Comparison of ENCODE assay signal across 8 mouse cellular contexts in the genomic region with DNA sequence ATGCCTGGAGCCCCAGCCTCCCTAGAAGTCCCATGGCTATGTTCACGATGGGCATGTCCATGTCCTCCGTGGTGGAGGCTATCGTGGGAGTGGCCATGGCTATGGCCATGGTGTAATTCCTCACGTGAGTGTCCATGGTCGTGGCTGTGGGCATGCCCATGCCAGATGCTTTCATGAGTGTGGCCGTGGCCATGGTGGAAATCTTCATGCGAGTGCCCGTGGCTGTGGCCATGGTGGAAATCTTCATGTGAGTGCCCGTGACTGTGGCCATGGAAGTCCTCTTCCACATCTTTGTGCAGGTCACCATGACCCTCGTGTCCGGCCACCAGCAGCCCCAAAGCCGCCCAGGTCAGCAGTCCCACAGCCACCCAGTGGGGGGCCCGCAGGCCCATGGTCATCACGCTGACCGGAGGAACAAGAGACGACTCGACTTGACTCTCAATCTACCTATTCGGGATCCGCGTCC. TPM values are rescaled to one million over a fixed set of nuclear protein-coding genes. Genes with fewer than 3 reads are reported as not detected.
DNase-seq lines count a peak whose midpoint lies in the region; ATAC-seq lines count a peak whose summit lies in the region.

No protein-coding gene starts in this region.

- no peak for DNase-seq in heart, adult 11 months
- DNase-seq in 3T3-L1 (ENCODE audit: low read depth, low spot score): peak; percentile 53
- no peak for DNase-seq in yolk sac, embryonic 10.5 days (ENCODE audit: low spot score)
- DNase-seq in kidney, postnatal 10 days: no peak

- peaks cover 48% of the 10 kb centered on the region for H3K4me1 ChIP-seq in heart, embryonic 11.5 days (ENCODE audit: control insufficient read depth, insufficient read depth, low read length)
- H3K4me1 ChIP-seq in embryonic facial prominence, embryonic 12.5 days: peaks cover 58% of the 10 kb centered on the region
- peaks cover 48% of the 10 kb centered on the region for H3K4me1 ChIP-seq in intestine, embryonic 16.5 days (ENCODE audit: control insufficient read depth, insufficient read depth, low read length)
- peaks cover 45% of the 10 kb centered on the region for H3K4me1 ChIP-seq in neural tube, embryonic 14.5 days (ENCODE audit: control insufficient read depth, insufficient read depth, low read length)

- H3K36me3 ChIP-seq in heart, embryonic 11.5 days (ENCODE audit: control insufficient read depth, insufficient read depth, low read length): peaks cover 16% of the 10 kb centered on the region
- H3K36me3 ChIP-seq in embryonic facial prominence, embryonic 12.5 days: peaks cover 45% of the 10 kb centered on the region
- H3K36me3 ChIP-seq in intestine, embryonic 16.5 days (ENCODE audit: control insufficient read depth, insufficient read depth, low read length): peaks cover 20% of the 10 kb centered on the region
- H3K36me3 ChIP-seq in neural tube, embryonic 14.5 days (ENCODE audit: control insufficient read depth, insufficient read depth, low read length): peaks cover 21% of the 10 kb centered on the region

- H3K9ac ChIP-seq in heart, embryonic 11.5 days (ENCODE audit: low read depth, low read length): peak overlapping the region; percentile 98
- H3K9ac ChIP-seq in embryonic facial prominence, embryonic 12.5 days: peak overlapping the region; percentile 96
- H3K9ac ChIP-seq in intestine, embryonic 16.5 days (ENCODE audit: low read depth, low read length): peak overlapping the region; percentile 94
- peak overlapping the region; percentile 92 for H3K9ac ChIP-seq in neural tube, embryonic 14.5 days (replicated peaks; ENCODE audit: low read depth, low read length)

- peak overlapping the region; percentile 99 for H3K4me2 ChIP-seq in heart, embryonic 11.5 days
- H3K4me2 ChIP-seq in embryonic facial prominence, embryonic 12.5 days (replicated peaks): peak overlapping the region; percentile 99
- peak overlapping the region; percentile 94 for H3K4me2 ChIP-seq in intestine, embryonic 16.5 days (ENCODE audit: low read depth, low read length)
- peak overlapping the region; percentile 89 for H3K4me2 ChIP-seq in neural tube, embryonic 14.5 days (ENCODE audit: low read depth, low read length)

- H3K4me3 ChIP-seq in heart, embryonic 11.5 days (ENCODE audit: low read depth, low read length): peak overlapping the region; percentile 91
- H3K4me3 ChIP-seq in embryonic facial prominence, embryonic 12.5 days: peak overlapping the region; percentile 85
- H3K4me3 ChIP-seq in intestine, embryonic 16.5 days (ENCODE audit: low read length): peak overlapping the region; percentile 79
- H3K4me3 ChIP-seq in neural tube, embryonic 14.5 days (ENCODE audit: low read depth, low read length): peak overlapping the region; percentile 85

- H3K27ac ChIP-seq in heart, embryonic 11.5 days (ENCODE audit: low read depth, low read length): peak overlapping the region; percentile 95
- H3K27ac ChIP-seq in embryonic facial prominence, embryonic 12.5 days: peak overlapping the region; percentile 97
- H3K27ac ChIP-seq in intestine, embryonic 16.5 days (ENCODE audit: low read length): peak overlapping the region; percentile 83
- peak overlapping the region; percentile 98 for H3K27ac ChIP-seq in neural tube, embryonic 14.5 days (ENCODE audit: low read depth, low read length)

- 0 out of 2 replicates have a peak, but pooled peaks have one; percentile 0 for ATAC-seq in heart, embryonic 11.5 days (replicated peaks; ENCODE audit: insufficient number of reproducible peaks, low FRiP score, low TSS enrichment)
- no peak for ATAC-seq in embryonic facial prominence, embryonic 12.5 days (ENCODE audit: insufficient number of reproducible peaks, insufficient read depth, low FRiP score, low TSS enrichment)
- peak; percentile 2; the same call in 1 of the 2 replicates for ATAC-seq in intestine, embryonic 16.5 days
- ATAC-seq in neural tube, embryonic 14.5 days (ENCODE audit: low read depth): no peak

- H3K9me3 ChIP-seq in heart, embryonic 11.5 days (replicated peaks; ENCODE audit: control insufficient read depth, low read length): no peaks in the 10 kb centered on the region
- H3K9me3 ChIP-seq in embryonic facial prominence, embryonic 12.5 days: no peaks in the 10 kb centered on the region
- no peaks in the 10 kb centered on the region for H3K9me3 ChIP-seq in intestine, embryonic 16.5 days (ENCODE audit: control insufficient read depth, low read length)
- no peaks in the 10 kb centered on the region for H3K9me3 ChIP-seq in neural tube, embryonic 14.5 days (ENCODE audit: control insufficient read depth, low read length)

- H3K27me3 ChIP-seq in heart, embryonic 11.5 days (ENCODE audit: control insufficient read depth, insufficient read depth, low read length): no peaks in the 10 kb centered on the region
- no peaks in the 10 kb centered on the region for H3K27me3 ChIP-seq in embryonic facial prominence, embryonic 12.5 days
- no peaks in the 10 kb centered on the region for H3K27me3 ChIP-seq in intestine, embryonic 16.5 days (replicated peaks; ENCODE audit: control insufficient read depth, insufficient read depth, low read length)
- no peaks in the 10 kb centered on the region for H3K27me3 ChIP-seq in neural tube, embryonic 14.5 days (ENCODE audit: control insufficient read depth, insufficient read depth, low read length)

- WGBS in heart, embryonic 11.5 days (ENCODE audit: insufficient replicate concordance): 1% methylated on average over 20 of the region's 20 CpGs
- WGBS in embryonic facial prominence, embryonic 12.5 days: 3% methylated on average over 20 of the region's 20 CpGs
- 4% methylated on average over 20 of the region's 20 CpGs for WGBS in intestine, embryonic 16.5 days
- 6% methylated on average over 20 of the region's 20 CpGs for WGBS in neural tube, embryonic 14.5 days

RNA-seq across cellular contexts. Expression of a gene that starts 0.6 kb away (rescaled TPM):
- 61.4 and 67.2 TPM in 2 replicates for polyA plus RNA-seq in heart, embryonic 11.5 days (2014; fragmentation: Nextera tagmentation; extraction: Ambion mirVana)
- 191 and 193 TPM in 2 replicates for polyA plus RNA-seq in embryonic facial prominence, embryonic 12.5 days (2016; fragmentation: Nextera tagmentation; extraction: Ambion mirVana)
- 171 and 176 TPM in 2 replicates for polyA plus RNA-seq in intestine, embryonic 16.5 days (2015; fragmentation: Nextera tagmentation; extraction: Ambion mirVana)
- 77.9 and 90.8 TPM in 2 replicates for polyA plus RNA-seq in neural tube, embryonic 14.5 days (2014; fragmentation: Nextera tagmentation; extraction: Ambion mirVana)

RNA-seq across cellular contexts. Expression of a gene that starts 0.7 kb away (rescaled TPM):
- 13.8 and 14.6 TPM in 2 replicates for polyA plus RNA-seq in heart, embryonic 11.5 days (2014; fragmentation: Nextera tagmentation; extraction: Ambion mirVana)
- polyA plus RNA-seq in embryonic facial prominence, embryonic 12.5 days (2016; fragmentation: Nextera tagmentation; extraction: Ambion mirVana): 69.9 and 72.6 TPM in 2 replicates
- 37.6 and 38.4 TPM in 2 replicates for polyA plus RNA-seq in intestine, embryonic 16.5 days (2015; fragmentation: Nextera tagmentation; extraction: Ambion mirVana)
- polyA plus RNA-seq in neural tube, embryonic 14.5 days (2014; fragmentation: Nextera tagmentation; extraction: Ambion mirVana): 29.1 and 30.8 TPM in 2 replicates

RNA-seq across cellular contexts. Expression of a gene that starts 3.0 kb away (rescaled TPM):
- 29.4 and 35.5 TPM in 2 replicates for polyA plus RNA-seq in heart, embryonic 11.5 days (2014; fragmentation: Nextera tagmentation; extraction: Ambion mirVana)
- 52.2 and 59.5 TPM in 2 replicates for polyA plus RNA-seq in embryonic facial prominence, embryonic 12.5 days (2016; fragmentation: Nextera tagmentation; extraction: Ambion mirVana)
- polyA plus RNA-seq in intestine, embryonic 16.5 days (2015; fragmentation: Nextera tagmentation; extraction: Ambion mirVana): 66.0 and 66.7 TPM in 2 replicates
- 70.1 and 72.1 TPM in 2 replicates for polyA plus RNA-seq in neural tube, embryonic 14.5 days (2014; fragmentation: Nextera tagmentation; extraction: Ambion mirVana)

RNA-seq across cellular contexts. Expression of a gene that starts 6.4 kb away (rescaled TPM):
- 3.9 and 4.4 TPM in 2 replicates for polyA plus RNA-seq in heart, embryonic 11.5 days (2014; fragmentation: Nextera tagmentation; extraction: Ambion mirVana)
- 27.2 and 29.7 TPM in 2 replicates for polyA plus RNA-seq in embryonic facial prominence, embryonic 12.5 days (2016; fragmentation: Nextera tagmentation; extraction: Ambion mirVana)
- polyA plus RNA-seq in intestine, embryonic 16.5 days (2015; fragmentation: Nextera tagmentation; extraction: Ambion mirVana): 9.3 and 12.1 TPM in 2 replicates
- 5.6 and 7.3 TPM in 2 replicates for polyA plus RNA-seq in neural tube, embryonic 14.5 days (2014; fragmentation: Nextera tagmentation; extraction: Ambion mirVana)

RNA-seq across cellular contexts. Expression of a gene that starts 8.3 kb away (rescaled TPM):
- 0.31 and 0.70 TPM in 2 replicates for polyA plus RNA-seq in heart, embryonic 11.5 days (2014; fragmentation: Nextera tagmentation; extraction: Ambion mirVana)
- polyA plus RNA-seq in embryonic facial prominence, embryonic 12.5 days (2016; fragmentation: Nextera tagmentation; extraction: Ambion mirVana): 7.2 and 14.8 TPM in 2 replicates
- polyA plus RNA-seq in intestine, embryonic 16.5 days (2015; fragmentation: Nextera tagmentation; extraction: Ambion mirVana): 0.20 and 0.45 TPM in 2 replicates
- polyA plus RNA-seq in neural tube, embryonic 14.5 days (2014; fragmentation: Nextera tagmentation; extraction: Ambion mirVana): 3.6 and 4.5 TPM in 2 replicates

Comparison
In these comparisons a context has a peak if more than half of its experiments do, and no peak if none do; other contexts are left out.
1. ATAC-seq: peak in heart, embryonic 11.5 days (single experiment) and intestine, embryonic 16.5 days (single experiment); none in embryonic facial prominence, embryonic 12.5 days (single experiment) and neural tube, embryonic 14.5 days (single experiment).
2. Peak in every context shown above with its lines, with median percentiles within 50 percentile points of each other: H3K27ac ChIP-seq, H3K4me2 ChIP-seq, H3K4me3 ChIP-seq and H3K9ac ChIP-seq.